12 mouse cellular contexts compared by ENCODE assay signal in the genomic region with DNA sequence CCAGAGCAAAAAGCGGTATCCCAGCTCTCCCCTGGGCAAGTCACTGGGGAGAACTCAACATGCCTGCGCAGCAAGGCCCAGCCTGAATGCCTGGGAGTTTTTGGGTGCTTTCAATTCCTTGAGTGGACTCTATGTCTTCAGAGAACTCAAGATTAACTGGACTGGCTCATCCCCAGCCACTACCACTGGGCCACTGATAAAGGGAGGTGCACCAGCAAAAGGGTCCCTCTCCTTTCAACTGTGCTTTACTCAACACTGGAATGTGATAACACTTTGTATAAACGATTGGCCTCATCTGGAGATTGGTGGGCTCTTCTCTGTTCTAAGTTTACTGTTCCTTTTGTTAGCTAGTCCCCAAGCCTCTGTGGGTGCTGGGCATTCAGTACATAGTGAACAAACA. TPM values are rescaled to one million over a fixed set of nuclear protein-coding genes. Genes with fewer than 3 reads are reported as not detected.
DNase-seq lines count a peak whose midpoint lies in the region; ATAC-seq and TF ChIP-seq lines count a peak whose summit lies in the region.
"Had no signal": no experiment of that assay in that cellular context is flagged by ENCODE, and none has a peak within 500 bp of the region (broad histone marks: within the 10 kb centered on the region; RNA-seq: fewer than 3 reads in every experiment).

No protein-coding gene starts in this region.

- no peak overlapping the region for H3K9ac ChIP-seq in forebrain, embryonic 13.5 days
- peak overlapping the region; percentile 98 for H3K9ac ChIP-seq in liver, embryonic 14.5 days (replicated peaks)
- H3K9ac ChIP-seq: embryonic facial prominence, embryonic 15.5 days had no signal

- peak overlapping the region; percentile 84 for H3K4me3 ChIP-seq in forebrain, embryonic 10.5 days
- no peak overlapping the region for H3K4me3 ChIP-seq in forebrain, embryonic 13.5 days
- H3K4me3 ChIP-seq in layer of hippocampus, adult 2 months = peak overlapping the region; percentile 72
- peak overlapping the region; percentile 83; the same call in 1 of the 2 replicates for H3K4me3 ChIP-seq in embryonic facial prominence, embryonic 10.5 days
- H3K4me3 ChIP-seq in liver, embryonic 14.5 days (ENCODE audit: insufficient read depth in 1 of 2, low read depth in 2 of 2, low read length in 2 of 2) = peak overlapping the region; percentile 78 to 79
- H3K4me3 ChIP-seq: embryonic facial prominence, embryonic 15.5 days had no signal

- H3K4me2 ChIP-seq in forebrain, embryonic 13.5 days = no peak overlapping the region
- H3K4me2 ChIP-seq in liver, embryonic 14.5 days (ENCODE audit: low read depth) = peak overlapping the region; percentile 96

- H3K9me3 ChIP-seq in forebrain, embryonic 10.5 days = no peaks in the 10 kb centered on the region
- H3K9me3 ChIP-seq in forebrain, embryonic 13.5 days (replicated peaks) = no peaks in the 10 kb centered on the region
- no peaks in the 10 kb centered on the region for H3K9me3 ChIP-seq in embryonic facial prominence, embryonic 10.5 days
- no peaks in the 10 kb centered on the region for H3K9me3 ChIP-seq in liver, embryonic 14.5 days (ENCODE audit: control insufficient read depth, low read length)
- H3K9me3 ChIP-seq: embryonic facial prominence, embryonic 15.5 days had no signal

- no peak for DNase-seq in forebrain, embryonic 10.5 days (ENCODE audit: extremely low spot score, low spot score)
- no peak for DNase-seq in layer of hippocampus, adult 2 months (ENCODE audit: low spot score in 2 of 2)
- no peak for DNase-seq in layer of hippocampus, postnatal 14 days (ENCODE audit: low spot score in 2 of 2)
- DNase-seq in embryonic facial prominence, embryonic 10.5 days (ENCODE audit: low spot score) = no peak
- peak in 2 of 3 experiments; percentile 48 to 49 for DNase-seq in liver, embryonic 14.5 days (ENCODE audit: low read depth in 3 of 3, low spot score in 3 of 3)
- no peak for DNase-seq in lung, postnatal 10 days
- no peak for DNase-seq in thymus, adult 18-20 months
- DNase-seq: cerebellum, postnatal 36 days; kidney, adult 8-10 months; thymus, postnatal 14 days had no signal

- TF ChIP-seq EP300 in liver, embryonic 14.5 days (IDR thresholded peaks at IDR 0.05; ENCODE audit: low read depth) = peak; percentile 21; the same call in 1 of the 2 replicates

- peaks cover 92% of the 10 kb centered on the region for H3K27me3 ChIP-seq in forebrain, embryonic 10.5 days (ENCODE audit: poor library complexity, severe bottlenecking)
- peaks cover 69% of the 10 kb centered on the region for H3K27me3 ChIP-seq in forebrain, embryonic 13.5 days
- peaks cover 73% of the 10 kb centered on the region for H3K27me3 ChIP-seq in embryonic facial prominence, embryonic 10.5 days (replicated peaks; ENCODE audit: low read depth, poor library complexity, severe bottlenecking)
- H3K27me3 ChIP-seq in liver, embryonic 14.5 days (ENCODE audit: control insufficient read depth, insufficient read depth, low read length) = peaks cover 4% of the 10 kb centered on the region; the same call in 1 of the 2 replicates

- no peak for TF ChIP-seq CTCF in layer of hippocampus, adult 2 months (conservative IDR thresholded peaks at IDR 0.05)
- no peak for TF ChIP-seq CTCF in liver, embryonic 14.5 days (IDR thresholded peaks at IDR 0.05; ENCODE audit: low read depth)

- H3K36me3 ChIP-seq in forebrain, embryonic 10.5 days (replicated peaks) = no peaks in the 10 kb centered on the region
- no peaks in the 10 kb centered on the region for H3K36me3 ChIP-seq in forebrain, embryonic 13.5 days (ENCODE audit: poor library complexity, severe bottlenecking)
- no peaks in the 10 kb centered on the region for H3K36me3 ChIP-seq in embryonic facial prominence, embryonic 10.5 days (replicated peaks)
- peaks cover 45% of the 10 kb centered on the region for H3K36me3 ChIP-seq in liver, embryonic 14.5 days (replicated peaks; ENCODE audit: control insufficient read depth, insufficient read depth, low read depth)
- H3K36me3 ChIP-seq: embryonic facial prominence, embryonic 15.5 days had no signal

- no peak overlapping the region for H3K27ac ChIP-seq in forebrain, embryonic 10.5 days
- H3K27ac ChIP-seq in forebrain, embryonic 13.5 days = no peak overlapping the region
- H3K27ac ChIP-seq in layer of hippocampus, adult 2 months = no peak overlapping the region
- no peak overlapping the region for H3K27ac ChIP-seq in embryonic facial prominence, embryonic 10.5 days (replicated peaks)
- H3K27ac ChIP-seq in liver, embryonic 14.5 days = peak overlapping the region; percentile 82
- H3K27ac ChIP-seq: embryonic facial prominence, embryonic 15.5 days had no signal

- no peak for ATAC-seq in forebrain, embryonic 13.5 days
- no peak for ATAC-seq in liver, embryonic 14.5 days (ENCODE audit: insufficient read depth)

- H3K4me1 ChIP-seq in forebrain, embryonic 10.5 days = peaks cover 29% of the 10 kb centered on the region
- H3K4me1 ChIP-seq in forebrain, embryonic 13.5 days = peaks cover 14% of the 10 kb centered on the region
- H3K4me1 ChIP-seq in embryonic facial prominence, embryonic 10.5 days = peaks cover 32% of the 10 kb centered on the region
- peaks cover 44 to 47% of the 10 kb centered on the region in 2 experiments for H3K4me1 ChIP-seq in liver, embryonic 14.5 days (replicated peaks; ENCODE audit: control insufficient read depth in 2 of 2, insufficient read depth in 2 of 2, low read length in 1 of 2)

- 76% methylated on average over 3 of the region's 3 CpGs for WGBS in forebrain, embryonic 10.5 days
- 78% methylated on average over 3 of the region's 3 CpGs for WGBS in forebrain, embryonic 13.5 days
- 71% methylated on average over 3 of the region's 3 CpGs for WGBS in embryonic facial prominence, embryonic 10.5 days
- 54% methylated on average over 3 of the region's 3 CpGs for WGBS in liver, embryonic 14.5 days (ENCODE audit: insufficient replicate concordance)

RNA-seq across cellular contexts. Expression of a gene that starts 2.2 kb away (rescaled TPM):
- 3.5 and 5.4 TPM in 2 replicates for polyA plus RNA-seq in forebrain, embryonic 10.5 days (2016; fragmentation: Nextera tagmentation; extraction: Ambion mirVana)
- polyA plus RNA-seq in forebrain, embryonic 13.5 days (2015; fragmentation: Nextera tagmentation; extraction: Ambion mirVana) = 0.39 and 0.67 TPM in 2 replicates
- total RNA-seq in layer of hippocampus, adult 2 months (2021) = 100 to 1,000 TPM; 134 TPM
- total RNA-seq in layer of hippocampus, postnatal 14 days (2021) = 10 to 100 TPM; 86.2 to 86.6 TPM
- polyA plus RNA-seq in embryonic facial prominence, embryonic 10.5 days (2016; fragmentation: Nextera tagmentation; extraction: Ambion mirVana) = 4.5 and 5.0 TPM in 2 replicates
- polyA plus RNA-seq in liver, embryonic 14.5 days (2012; rRNA removed) = 35.4 and 39.7 TPM in 2 replicates
- 59.4 and 70.4 TPM in 2 replicates for polyA plus RNA-seq in liver, embryonic 14.5 days (2014; fragmentation: Nextera tagmentation; extraction: Ambion mirVana)

RNA-seq across cellular contexts. Expression of a gene that starts 57.2 kb away (rescaled TPM):
- polyA plus RNA-seq in forebrain, embryonic 10.5 days (2016; fragmentation: Nextera tagmentation; extraction: Ambion mirVana) = 115 and 125 TPM in 2 replicates
- 116 and 119 TPM in 2 replicates for polyA plus RNA-seq in forebrain, embryonic 13.5 days (2015; fragmentation: Nextera tagmentation; extraction: Ambion mirVana)
- 10 to 100 TPM; 36.5 to 37.3 TPM for total RNA-seq in layer of hippocampus, adult 2 months (2021)
- total RNA-seq in layer of hippocampus, postnatal 14 days (2021) = 10 to 100 TPM; 40.5 to 41.4 TPM
- 97.1 and 101 TPM in 2 replicates for polyA plus RNA-seq in embryonic facial prominence, embryonic 10.5 days (2016; fragmentation: Nextera tagmentation; extraction: Ambion mirVana)
- polyA plus RNA-seq in liver, embryonic 14.5 days (2012; rRNA removed) = 38.2 and 40.2 TPM in 2 replicates
- 68.8 and 76.3 TPM in 2 replicates for polyA plus RNA-seq in liver, embryonic 14.5 days (2014; fragmentation: Nextera tagmentation; extraction: Ambion mirVana)

RNA-seq across cellular contexts. Expression of a gene that starts 57.2 kb away (rescaled TPM):
- polyA plus RNA-seq in forebrain, embryonic 10.5 days (2016; fragmentation: Nextera tagmentation; extraction: Ambion mirVana) = 44.7 and 45.1 TPM in 2 replicates
- 30.1 and 32.9 TPM in 2 replicates for polyA plus RNA-seq in forebrain, embryonic 13.5 days (2015; fragmentation: Nextera tagmentation; extraction: Ambion mirVana)
- 10 to 100 TPM; 24.8 to 26.2 TPM for total RNA-seq in layer of hippocampus, adult 2 months (2021)
- total RNA-seq in layer of hippocampus, postnatal 14 days (2021) = 10 to 100 TPM; 23.9 to 26.8 TPM
- polyA plus RNA-seq in embryonic facial prominence, embryonic 10.5 days (2016; fragmentation: Nextera tagmentation; extraction: Ambion mirVana) = 50.3 and 50.4 TPM in 2 replicates
- polyA plus RNA-seq in liver, embryonic 14.5 days (2012; rRNA removed) = 21.4 and 24.3 TPM in 2 replicates
- polyA plus RNA-seq in liver, embryonic 14.5 days (2014; fragmentation: Nextera tagmentation; extraction: Ambion mirVana) = 28.8 and 33.7 TPM in 2 replicates

Comparison
In these comparisons a context has a peak if more than half of its experiments do, and no peak if none do; other contexts are left out.
1. DNase-seq: peak in liver, embryonic 14.5 days (2 of 3); none in forebrain, embryonic 10.5 days (single experiment), layer of hippocampus, adult 2 months (0 of 2), layer of hippocampus, postnatal 14 days (0 of 2), embryonic facial prominence, embryonic 10.5 days (single experiment), lung, postnatal 10 days (single experiment) and thymus, adult 18-20 months (0 of 2).